Mouse (Mus musculus): Measurements from ENCODE around the gene Mef2a.

The Mef2a gene

GRCm38 (mm10) chr7:67372729-67373583, at the start of gene Mef2a:
Mef2a (minus strand) TSS chr7:67372858.
- DNase-seq: peak; percentile 95 to 98

- peak in 1 of 2 experiments; percentile 6 for DNase-seq
Observed at GRCm38 (mm10) chr7:67421476-67422186, 49.0 kb upstream of the Mef2a start.

- no peak for DNase-seq
Observed at GRCm38 (mm10) chr7:67421088-67421475, 48.4 kb upstream of the Mef2a start.

- DNase-seq: no peak
Observed at GRCm38 (mm10) chr7:67419591-67420314, 47.1 kb upstream of the Mef2a start.

GRCm38 (mm10) chr7:67418122-67418521, 45.5 kb upstream of the Mef2a start:
- no peak for DNase-seq

GRCm38 (mm10) chr7:67414766-67415165, 42.1 kb upstream of the Mef2a start:
- DNase-seq: no peak

GRCm38 (mm10) chr7:67412686-67413085, 40.0 kb upstream of the Mef2a start:
- no peak for DNase-seq

GRCm38 (mm10) chr7:67407019-67407418, 34.4 kb upstream of the Mef2a start:
- DNase-seq: no peak

GRCm38 (mm10) chr7:67404176-67404575, 31.5 kb upstream of the Mef2a start:
- no peak for DNase-seq

- DNase-seq: no peak
Observed at GRCm38 (mm10) chr7:67402353-67402752, 29.7 kb upstream of the Mef2a start.

GRCm38 (mm10) chr7:67401379-67401778, 28.7 kb upstream of the Mef2a start:
- DNase-seq: no peak

- DNase-seq: no peak
Observed at GRCm38 (mm10) chr7:67390760-67391159, 18.1 kb upstream of the Mef2a start.

GRCm38 (mm10) chr7:67390095-67390494, 17.4 kb upstream of the Mef2a start:
- no peak for DNase-seq

GRCm38 (mm10) chr7:67384942-67385872, 12.5 kb upstream of the Mef2a start:
- DNase-seq: no peak

GRCm38 (mm10) chr7:67380174-67381129, 7.8 kb upstream of the Mef2a start:
- no peak for DNase-seq

GRCm38 (mm10) chr7:67376796-67377195, 4.1 kb upstream of the Mef2a start:
- DNase-seq: no peak

GRCm38 (mm10) chr7:67373975-67374374, 1.3 kb upstream of the Mef2a start:
- peak in 1 of 2 experiments; percentile 14 for DNase-seq

- no peak for DNase-seq
Observed at GRCm38 (mm10) chr7:67373584-67373960, 914 bp upstream of the Mef2a start.

- DNase-seq: peak in 1 of 2 experiments; percentile 29
Observed at GRCm38 (mm10) chr7:67371891-67372672, 576 bp downstream of the Mef2a start.

GRCm38 (mm10) chr7:67371351-67371890, 1.2 kb downstream of the Mef2a start:
- no peak for DNase-seq
